Mouse (Mus musculus) brain, embryonic 14.5 days (tissue): Measurements from ENCODE around the gene Tor1b. TPM values are rescaled to one million over a fixed set of nuclear protein-coding genes. Genes with fewer than 3 reads are reported as not detected.
"Not testable (repeated sequence)": the region's sequence is repeated elsewhere in the genome, so short reads cannot be mapped to it uniquely, and the experiment has no call there.

ENCODE experiments used
- DNase-seq: peaks from one replicate; pipeline ENCODE4 v3.0.0-alpha.2; 2011; ENCODE audit warnings: low read depth
- CTCF ChIP-seq: fragments of 200-500 bp; IDR thresholded peaks from 2 replicates; pipeline ENCODE4 v1.5.1; 2012; ENCODE audit warnings: inconsistent platforms, mild to moderate bottlenecking, moderate library complexity, borderline replicate concordance; ENCODE audit not compliant: insufficient read depth, insufficient read length; ENCODE audit errors: extremely low read depth
- POLR2A ChIP-seq: fragments of 200-500 bp; IDR thresholded peaks from 2 replicates; pipeline ENCODE4 v1.6.1; 2012; ENCODE audit warnings: mild to moderate bottlenecking, inconsistent platforms, borderline replicate concordance; ENCODE audit not compliant: poor library complexity, insufficient read depth, insufficient read length, severe bottlenecking; ENCODE audit errors: extremely low read depth
- polyA plus RNA-seq: library from polyadenylated mRNA; depleted of rRNA; stranded (reverse); fragments of >200 nt; gene quantifications from 2 replicates; pipeline ENCODE4 v1.2.3, GENCODE M21; 2012; rRNA removed

Tor1b gene
- polyA plus RNA-seq, result 32.0 and 37.6 TPM in 2 replicates

GRCm38 (mm10) chr2:30952824-30953490 lies at the start of gene Tor1b:
TSS of gene Tor1b (plus strand) at chr2:30952959.
- peak; percentile 97 for DNase-seq
- TF ChIP-seq CTCF (peak; percentile 31; the same call in 1 of the 2 replicates), POLR2A (peak; percentile 92)

- TF ChIP-seq POLR2A, result no peak
- no peak for TF ChIP-seq CTCF
- DNase-seq, result no peak
These were observed 48.5 kb upstream of the Tor1b start for GRCm38 (mm10) chr2:30904231-30904630.

DNA sequence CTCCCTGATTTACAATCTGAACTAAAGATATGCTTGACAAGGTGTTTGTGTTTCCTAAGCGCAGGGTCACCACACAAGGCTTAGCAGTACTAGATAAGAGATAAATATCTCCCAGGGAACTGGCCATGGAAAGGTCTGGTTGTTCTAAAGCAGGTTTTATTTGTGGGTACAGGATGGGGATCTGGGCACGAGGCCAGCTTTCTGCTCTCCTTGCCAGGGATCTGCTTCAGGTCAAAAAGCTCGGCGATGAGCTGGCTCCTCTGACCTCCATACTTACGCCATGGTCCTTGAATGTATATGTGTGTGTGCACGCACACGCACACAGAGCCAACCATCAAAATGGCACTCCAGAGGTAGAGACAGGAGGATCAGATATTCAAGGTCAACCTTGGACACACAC lies 47.8 kb upstream of the Tor1b start:
- DNase-seq, result no peak
- TF ChIP-seq POLR2A, result no peak
- TF ChIP-seq CTCF, result no peak

- TF ChIP-seq CTCF, result no peak
- no peak for TF ChIP-seq POLR2A
- DNase-seq, result no peak
These were observed 46.9 kb upstream of the Tor1b start for GRCm38 (mm10) chr2:30905906-30906305.

DNA sequence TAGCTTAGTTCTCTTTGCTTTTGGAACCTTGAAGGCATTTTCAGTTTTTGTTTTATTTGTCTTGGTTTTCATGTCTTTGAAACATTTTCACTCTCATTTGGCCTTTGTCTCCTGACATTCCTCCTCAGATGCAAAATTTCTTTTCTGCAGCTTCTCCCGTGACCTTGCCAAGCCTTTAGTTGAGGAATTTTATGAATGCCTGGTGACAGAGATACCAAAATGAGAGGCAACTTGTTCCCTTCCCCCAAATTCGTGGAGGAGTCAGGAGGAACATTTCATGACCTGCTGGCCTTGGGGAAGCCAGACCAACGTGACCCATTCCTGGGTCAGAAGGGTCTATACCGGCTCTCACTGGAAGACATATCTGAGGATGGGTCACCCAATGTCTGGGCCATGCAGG lies 46.1 kb upstream of the Tor1b start:
- no peak for DNase-seq
- no peak for TF ChIP-seq CTCF
- no peak for TF ChIP-seq POLR2A

DNA sequence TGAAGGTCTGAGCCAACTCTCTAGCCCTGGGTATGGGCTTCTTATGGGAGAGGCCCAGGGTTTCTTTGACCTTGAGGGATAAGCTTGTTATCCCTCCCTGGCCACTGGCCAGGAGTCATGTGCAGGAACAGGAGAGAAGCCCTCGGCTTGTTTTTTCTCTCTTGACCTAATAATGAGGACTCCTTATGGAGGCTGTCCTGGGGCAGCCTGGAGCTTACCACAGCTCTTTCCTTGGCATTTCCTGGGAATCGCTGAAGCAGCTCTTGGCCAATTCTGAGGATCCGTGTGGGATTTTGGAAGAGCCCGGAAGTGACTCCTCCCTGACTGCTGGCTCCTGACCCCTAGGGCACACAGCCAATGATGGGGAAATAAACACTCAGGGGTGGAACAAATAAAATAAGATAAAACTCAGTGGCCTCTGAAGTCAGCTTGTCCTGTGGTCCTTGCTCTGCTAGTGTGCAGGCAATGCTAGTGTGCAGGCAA lies 40.4 kb upstream of the Tor1b start:
- DNase-seq, result peak; percentile 12

GRCm38 (mm10) chr2:30913022-30913421 lies 39.7 kb upstream of the Tor1b start:
- no peak for DNase-seq
- no peak for TF ChIP-seq CTCF
- TF ChIP-seq POLR2A, result no peak

More for the DNA sequence above, 40.4 kb upstream of the Tor1b start:
- TF ChIP-seq CTCF (no peak), POLR2A (no peak)

DNA sequence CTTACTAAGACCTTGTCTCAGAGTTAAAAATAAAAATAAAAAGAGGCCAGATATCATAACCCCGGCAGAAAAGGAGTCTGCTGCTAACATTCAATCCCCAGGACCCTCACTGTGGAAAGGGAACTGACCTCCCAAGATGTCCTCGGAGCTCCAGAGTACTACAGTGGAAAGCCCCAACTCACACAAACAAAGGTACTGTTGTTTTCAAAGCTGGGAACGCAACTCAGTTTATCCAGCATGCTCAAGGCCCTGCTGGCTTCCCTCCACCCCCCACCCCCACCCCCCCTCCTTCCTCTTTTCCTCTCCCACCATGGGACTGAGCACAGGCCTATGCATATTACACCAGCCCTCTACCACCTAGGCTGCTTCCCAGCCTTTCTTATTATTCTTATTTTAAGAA lies 37.9 kb upstream of the Tor1b start:
- no peak for TF ChIP-seq CTCF
- peak; percentile 56 for DNase-seq

DNA sequence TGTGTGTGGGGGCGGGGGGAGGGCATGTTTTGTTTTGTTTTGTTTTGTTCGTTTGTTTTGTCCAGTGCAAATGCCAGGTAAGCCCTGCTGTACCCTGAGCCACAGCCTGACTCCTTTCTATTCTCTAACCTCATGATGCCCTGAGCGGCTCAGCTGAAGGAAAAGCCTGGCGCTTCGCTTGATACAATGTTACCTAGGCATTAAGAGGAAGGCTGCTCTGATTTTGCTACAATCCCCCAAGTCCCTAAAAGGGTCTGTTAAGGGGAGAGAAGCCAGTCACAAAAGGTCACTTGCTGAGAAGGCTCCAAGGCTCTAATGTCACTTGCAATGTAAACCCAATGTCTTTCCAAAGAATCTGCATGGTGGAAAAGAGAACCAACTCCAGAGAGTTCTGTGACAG lies 37.4 kb upstream of the Tor1b start:
- TF ChIP-seq CTCF (no peak), POLR2A (no peak)
- DNase-seq, result no peak

DNA sequence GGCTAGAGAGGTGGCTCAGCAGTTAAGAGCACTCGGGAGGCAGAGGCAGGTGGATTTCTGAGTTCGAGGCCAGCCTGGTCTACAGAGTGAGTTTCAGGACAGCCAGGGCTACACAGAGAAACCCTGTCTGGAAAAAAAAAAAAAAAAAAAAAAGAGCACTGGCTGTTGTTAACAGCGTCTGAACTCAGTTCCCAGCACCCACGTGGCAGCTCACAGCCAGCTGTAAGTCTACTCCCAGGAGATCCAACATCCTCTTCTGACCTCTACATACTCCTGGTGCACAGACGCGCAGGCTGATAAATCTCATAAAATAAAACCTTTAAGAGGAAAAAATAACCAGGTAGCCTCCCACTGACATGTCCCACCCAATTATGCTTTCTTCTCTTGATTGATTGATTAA lies 36.8 kb upstream of the Tor1b start:
- not testable (repeated sequence) for DNase-seq

- no peak for TF ChIP-seq CTCF
- no peak for TF ChIP-seq POLR2A
- no peak for DNase-seq
These were observed 35.1 kb upstream of the Tor1b start for GRCm38 (mm10) chr2:30917649-30918048.

DNA sequence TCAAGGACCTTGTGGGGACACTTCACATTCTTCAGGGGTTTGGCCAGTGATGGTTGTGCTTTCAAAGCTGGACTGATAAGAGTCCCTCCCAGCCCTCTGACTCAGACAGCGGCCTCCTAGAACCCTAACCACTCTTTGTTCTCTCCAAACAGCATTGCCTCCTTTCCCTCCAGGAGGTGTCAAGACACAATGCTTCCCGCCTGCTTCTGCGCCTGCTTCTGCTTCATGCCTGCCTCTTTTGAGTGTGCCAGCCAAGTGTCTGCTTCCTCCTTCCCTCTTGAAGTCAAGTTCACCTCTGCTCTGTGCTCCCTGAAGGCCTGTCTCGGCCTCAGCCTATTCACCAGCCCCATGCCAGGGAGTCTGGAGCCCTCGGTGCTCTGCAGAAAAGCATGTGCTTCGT lies 34.6 kb upstream of the Tor1b start:
- TF ChIP-seq POLR2A (no peak), CTCF (no peak)
- no peak for DNase-seq
